Mouse (Mus musculus) gonadal fat pad, adult 2 months (tissue): ENCODE data around the gene Mboat7. TPM values are rescaled to one million over a fixed set of nuclear protein-coding genes. Genes with fewer than 3 reads are reported as not detected.
"Not testable (repeated sequence)": the region's sequence is repeated elsewhere in the genome, so short reads cannot be mapped to it uniquely, and the experiment has no call there.

Experiments
- DNase-seq: peaks from one replicate; pipeline ENCODE4 v3.0.0-alpha.2; 2012; ENCODE audit warnings: low read depth
- polyA plus RNA-seq: library from polyadenylated mRNA; depleted of rRNA; stranded (reverse); fragments of >200 nt; gene quantifications from 2 replicates; pipeline ENCODE4 v1.2.3, GENCODE M21; 2012; rRNA removed

The Mboat7 gene
- 43.9 and 47.7 TPM in 2 replicates for polyA plus RNA-seq

GRCm38 (mm10) chr7:3692987-3693808 lies at the start of gene Mboat7:
Gene Mboat7, minus strand, starts transcription at chr7:3693523.
- DNase-seq: peak; percentile 94

GRCm38 (mm10) chr7:3732675-3733074 lies 39.4 kb upstream of the Mboat7 start:
- DNase-seq: not testable (repeated sequence)

- not testable (repeated sequence) for DNase-seq
Measured at GRCm38 (mm10) chr7:3725459-3725858, 32.1 kb upstream of the Mboat7 start.

- not testable (repeated sequence) for DNase-seq
Measured at GRCm38 (mm10) chr7:3720268-3720667, 26.9 kb upstream of the Mboat7 start, which contains the start of gene Pirb. Gene Pirb, minus strand, starts transcription at chr7:3720391.

- no peak for DNase-seq
Measured at GRCm38 (mm10) chr7:3715249-3715648, 21.9 kb upstream of the Mboat7 start.

- no peak for DNase-seq
Measured at GRCm38 (mm10) chr7:3712264-3712942, 19.1 kb upstream of the Mboat7 start.

GRCm38 (mm10) chr7:3709000-3709399 lies 15.7 kb upstream of the Mboat7 start:
- no peak for DNase-seq

GRCm38 (mm10) chr7:3708447-3708980 lies 15.2 kb upstream of the Mboat7 start:
- not testable (repeated sequence) for DNase-seq

- no peak for DNase-seq
Measured at GRCm38 (mm10) chr7:3707568-3708413, 14.5 kb upstream of the Mboat7 start.

- no peak for DNase-seq
Measured at GRCm38 (mm10) chr7:3707027-3707426, 13.7 kb upstream of the Mboat7 start.

- no peak for DNase-seq
Measured at GRCm38 (mm10) chr7:3706343-3706934, 13.1 kb upstream of the Mboat7 start.

GRCm38 (mm10) chr7:3705911-3706310 lies 12.6 kb upstream of the Mboat7 start:
- no peak for DNase-seq

- not testable (repeated sequence) for DNase-seq
Measured at GRCm38 (mm10) chr7:3705461-3705860, 12.1 kb upstream of the Mboat7 start.

GRCm38 (mm10) chr7:3704475-3704874 lies 11.2 kb upstream of the Mboat7 start:
- no peak for DNase-seq

- DNase-seq: peak; percentile 78
Measured at GRCm38 (mm10) chr7:3703879-3704441, 10.6 kb upstream of the Mboat7 start, which contains the start of gene Rps9. Gene Rps9, plus strand, starts transcription at chr7:3703993.

GRCm38 (mm10) chr7:3703148-3703878 lies 10.0 kb upstream of the Mboat7 start:
- no peak for DNase-seq

GRCm38 (mm10) chr7:3698471-3698870 lies 5.1 kb upstream of the Mboat7 start:
- no peak for DNase-seq

GRCm38 (mm10) chr7:3694949-3695305 lies 1.6 kb upstream of the Mboat7 start:
- not testable (repeated sequence) for DNase-seq

- peak; percentile 68 for DNase-seq
Measured at GRCm38 (mm10) chr7:3694076-3694948, 989 bp upstream of the Mboat7 start.
